26 mouse cellular contexts compared by ENCODE assay signal in the genomic region with DNA sequence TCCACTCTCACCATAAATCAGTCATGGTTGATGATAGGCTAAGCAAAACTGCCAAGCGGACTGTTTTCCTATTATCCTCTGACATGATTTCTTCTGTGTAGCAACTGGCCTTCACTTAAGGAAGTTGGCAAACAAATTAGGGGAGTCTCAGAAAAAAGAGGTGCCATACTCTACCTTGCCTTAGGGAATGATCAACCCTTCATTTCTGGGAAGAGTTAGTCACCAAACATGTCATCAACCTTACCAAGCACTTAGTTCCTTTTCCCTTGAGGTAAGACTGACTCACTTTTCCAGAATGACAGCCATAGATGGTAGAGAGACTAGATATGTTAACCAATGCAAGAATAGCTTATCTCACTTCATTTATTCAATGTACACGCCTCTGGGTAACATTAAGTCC.
"Had no signal": no experiment of that assay in that cellular context is flagged by ENCODE, and none has a peak within 500 bp of the region (broad histone marks: within the 10 kb centered on the region; RNA-seq: fewer than 3 reads in every experiment).

No protein-coding gene starts in this region.

- H3K9ac ChIP-seq: heart, embryonic 12.5 days; hindbrain, embryonic 12.5 days; hindbrain, embryonic 14.5 days; intestine, embryonic 15.5 days; limb, embryonic 13.5 days; liver, embryonic 13.5 days had no signal

- H3K9me3 ChIP-seq: heart, embryonic 10.5 days; hindbrain, embryonic 10.5 days; hindbrain, embryonic 12.5 days; intestine, embryonic 15.5 days; limb, embryonic 13.5 days; liver, embryonic 13.5 days had no signal

- H3K36me3 ChIP-seq: heart, embryonic 10.5 days; heart, embryonic 12.5 days; hindbrain, embryonic 10.5 days; hindbrain, embryonic 12.5 days; intestine, embryonic 15.5 days; limb, embryonic 13.5 days; liver, embryonic 13.5 days had no signal

- H3K4me3 ChIP-seq: gastrocnemius, adult 2 months; heart, embryonic 10.5 days; heart, embryonic 12.5 days; hindbrain, embryonic 10.5 days; hindbrain, embryonic 12.5 days; intestine, embryonic 15.5 days; layer of hippocampus, adult 2 months; left cerebral cortex, adult 2 months; limb, embryonic 13.5 days; liver, embryonic 13.5 days had no signal

- H3K27me3 ChIP-seq: heart, embryonic 12.5 days; hindbrain, embryonic 12.5 days; intestine, embryonic 15.5 days; limb, embryonic 13.5 days; liver, embryonic 13.5 days had no signal

- H3K4me1 ChIP-seq: heart, embryonic 10.5 days; heart, embryonic 12.5 days; hindbrain, embryonic 10.5 days; hindbrain, embryonic 12.5 days; intestine, embryonic 15.5 days; limb, embryonic 13.5 days; liver, embryonic 13.5 days had no signal

- H3K4me2 ChIP-seq: heart, embryonic 12.5 days; hindbrain, embryonic 12.5 days; hindbrain, embryonic 14.5 days; intestine, embryonic 15.5 days; limb, embryonic 13.5 days; liver, embryonic 11.5 days; liver, embryonic 13.5 days had no signal

- DNase-seq: gastrocnemius, adult 2 months; gastrocnemius, postnatal 10 days; gastrocnemius, postnatal 25 days; heart, adult 18-20 months; heart, postnatal 10 days; heart, postnatal 4 days; kidney, adult 18-20 months; kidney, adult 8-10 months; kidney, postnatal 10 days; kidney, postnatal 25 days; kidney, postnatal 4 days; liver; liver, embryonic 13.5 days had no signal

- H3K27ac ChIP-seq: gastrocnemius, adult 2 months; heart, embryonic 10.5 days; hindbrain, embryonic 10.5 days; hindbrain, embryonic 12.5 days; hindbrain, embryonic 14.5 days; intestine, embryonic 15.5 days; layer of hippocampus, adult 2 months; left cerebral cortex, adult 2 months; limb, embryonic 13.5 days; liver, embryonic 13.5 days had no signal

- ATAC-seq: hindbrain, embryonic 16.5 days; inflammation-experienced regulatory T-cells, adult 6 months; intestine, embryonic 15.5 days; intestine, postnatal 0 days had no signal
